Mouse (Mus musculus): ENCODE measurements at regions not wholly inside any gene's neighbourhood (a gene's known extent, or its start where the extent isn't known, plus 50 kb on each side); places are given as distances from the start of the nearest gene placed in this dataset.

GRCm38 (mm10) chr4:125439856-125440255 lies 50.6 kb upstream of the Grik3 start:
- no peak for DNase-seq

GRCm38 (mm10) chr4:125437161-125437822 lies 53.2 kb upstream of the Grik3 start:
- peak; percentile 24 for DNase-seq

GRCm38 (mm10) chr4:125433511-125433910 lies 57.0 kb upstream of the Grik3 start:
- no peak for DNase-seq

- no peak for DNase-seq
Measured at GRCm38 (mm10) chr4:125431648-125432047, 58.9 kb upstream of the Grik3 start.

GRCm38 (mm10) chr4:125430845-125431244 lies 59.7 kb upstream of the Grik3 start:
- no peak for DNase-seq

- no peak for DNase-seq
Measured at GRCm38 (mm10) chr4:125428736-125429135, 61.8 kb upstream of the Grik3 start.

GRCm38 (mm10) chr4:125420561-125421241 lies 69.8 kb upstream of the Grik3 start:
- DNase-seq, result no peak

GRCm38 (mm10) chr4:125419491-125420255 lies 70.8 kb upstream of the Grik3 start:
- no peak for DNase-seq

- no peak for DNase-seq
Measured at GRCm38 (mm10) chr4:125415308-125415707, 75.2 kb upstream of the Grik3 start.

- DNase-seq, result no peak
Measured at GRCm38 (mm10) chr4:125413833-125414719, 76.4 kb upstream of the Grik3 start.

- DNase-seq, result no peak
Measured at GRCm38 (mm10) chr4:125410736-125411441, 79.6 kb upstream of the Grik3 start.

- no peak for DNase-seq
Measured at GRCm38 (mm10) chr4:125399376-125400112, 91.0 kb upstream of the Grik3 start.

- no peak for DNase-seq
Measured at GRCm38 (mm10) chr4:125397007-125397461, 93.5 kb upstream of the Grik3 start.

- no peak for DNase-seq
Measured at GRCm38 (mm10) chr4:125391269-125391668, 99.2 kb upstream of the Grik3 start.

GRCm38 (mm10) chr4:125385811-125386210 lies 104.7 kb upstream of the Grik3 start:
- DNase-seq, result no peak

- no peak for DNase-seq
Measured at GRCm38 (mm10) chr4:125364011-125364410, 126.5 kb upstream of the Grik3 start.

GRCm38 (mm10) chr4:125361611-125362520 lies 128.6 kb upstream of the Grik3 start:
- DNase-seq, result no peak

GRCm38 (mm10) chr4:125358356-125358755 lies 132.1 kb upstream of the Grik3 start:
- DNase-seq, result no peak

GRCm38 (mm10) chr4:125356441-125356840 lies 134.1 kb upstream of the Grik3 start:
- DNase-seq, result peak; percentile 14

- DNase-seq, result no peak
Measured at GRCm38 (mm10) chr4:125354742-125355141, 135.8 kb upstream of the Grik3 start.
